Mouse (Mus musculus): ENCODE measurements at regions not wholly inside any gene's neighbourhood (a gene's known extent, or its start where the extent isn't known, plus 50 kb on each side); places are given as distances from the start of the nearest gene placed in this dataset.

- 65% methylated on average over 5 of the region's 5 CpGs for WGBS
Measured at GRCm38 (mm10) chr10:92453550-92453949, 268.7 kb downstream of the Nedd1 start.

GRCm38 (mm10) chr10:92445957-92446356 lies 276.3 kb downstream of the Nedd1 start:
- H3K9me3 ChIP-seq (ENCODE audit: control insufficient read depth, low read length), result no peaks in the 10 kb centered on the region
- no peaks in the 10 kb centered on the region for H3K36me3 ChIP-seq (ENCODE audit: control insufficient read depth, insufficient read depth, low read length)
- ATAC-seq (replicated peaks; ENCODE audit: low FRiP score, low TSS enrichment, low read depth), result no peak
- H3K4me1 ChIP-seq (replicated peaks; ENCODE audit: control insufficient read depth, insufficient read depth, low read length), result no peaks in the 10 kb centered on the region
- DNase-seq (ENCODE audit: low spot score), result no peak
- H3K27ac ChIP-seq (ENCODE audit: low read depth), result no peak overlapping the region
- H3K4me3 ChIP-seq (ENCODE audit: low read depth, low read length), result no peak overlapping the region
- H3K9ac ChIP-seq (ENCODE audit: low read length), result no peak overlapping the region
- H3K4me2 ChIP-seq (ENCODE audit: low read length), result no peak overlapping the region
- H3K27me3 ChIP-seq (replicated peaks; ENCODE audit: control insufficient read depth, insufficient read depth, low read length), result no peaks in the 10 kb centered on the region
- 54% methylated on average over 2 of the region's 2 CpGs for WGBS

More at GRCm38 (mm10) chr10:92453550-92453949, 268.7 kb downstream of the Nedd1 start:
- Histone ChIP-seq H3K27ac (ENCODE audit: low read depth) (no peak overlapping the region), H3K36me3 (ENCODE audit: control insufficient read depth, insufficient read depth, low read length) (no peaks in the 10 kb centered on the region), H3K4me3 (ENCODE audit: low read depth, low read length) (no peak overlapping the region), H3K9ac (ENCODE audit: low read length) (no peak overlapping the region), H3K27me3 (replicated peaks; ENCODE audit: control insufficient read depth, insufficient read depth, low read length) (no peaks in the 10 kb centered on the region), H3K9me3 (ENCODE audit: control insufficient read depth, low read length) (no peaks in the 10 kb centered on the region), H3K4me1 (replicated peaks; ENCODE audit: control insufficient read depth, insufficient read depth, low read length) (no peaks in the 10 kb centered on the region), H3K4me2 (ENCODE audit: low read length) (no peak overlapping the region)
- DNase-seq (ENCODE audit: low spot score) (no peak), ATAC-seq (replicated peaks; ENCODE audit: low FRiP score, low TSS enrichment, low read depth) (no peak)

GRCm38 (mm10) chr10:92438621-92439394 lies 283.4 kb downstream of the Nedd1 start:
- no peaks in the 10 kb centered on the region for H3K27me3 ChIP-seq (replicated peaks; ENCODE audit: control insufficient read depth, insufficient read depth, low read length)
- H3K27ac ChIP-seq (ENCODE audit: low read depth), result no peak overlapping the region
- no peak overlapping the region for H3K4me2 ChIP-seq (ENCODE audit: low read length)
- DNase-seq (ENCODE audit: low spot score) (no peak), ATAC-seq (replicated peaks; ENCODE audit: low FRiP score, low TSS enrichment, low read depth) (no peak)
- 58% methylated on average over 8 of the region's 8 CpGs for WGBS
- H3K4me1 ChIP-seq (replicated peaks; ENCODE audit: control insufficient read depth, insufficient read depth, low read length), result no peaks in the 10 kb centered on the region
- no peaks in the 10 kb centered on the region for H3K9me3 ChIP-seq (ENCODE audit: control insufficient read depth, low read length)
- H3K4me3 ChIP-seq (ENCODE audit: low read depth, low read length), result no peak overlapping the region
- H3K36me3 ChIP-seq (ENCODE audit: control insufficient read depth, insufficient read depth, low read length), result no peaks in the 10 kb centered on the region
- H3K9ac ChIP-seq (ENCODE audit: low read length), result no peak overlapping the region

- no peak overlapping the region for H3K27ac ChIP-seq (ENCODE audit: low read depth)
- no peaks in the 10 kb centered on the region for H3K9me3 ChIP-seq (ENCODE audit: control insufficient read depth, low read length)
- H3K4me2 ChIP-seq (ENCODE audit: low read length), result no peak overlapping the region
- no peaks in the 10 kb centered on the region for H3K4me1 ChIP-seq (replicated peaks; ENCODE audit: control insufficient read depth, insufficient read depth, low read length)
- 57% methylated on average over 7 of the region's 7 CpGs for WGBS
- H3K9ac ChIP-seq (ENCODE audit: low read length), result no peak overlapping the region
- H3K27me3 ChIP-seq (replicated peaks; ENCODE audit: control insufficient read depth, insufficient read depth, low read length), result no peaks in the 10 kb centered on the region
- ATAC-seq (replicated peaks; ENCODE audit: low FRiP score, low TSS enrichment, low read depth) (no peak), DNase-seq (ENCODE audit: low spot score) (no peak)
- no peak overlapping the region for H3K4me3 ChIP-seq (ENCODE audit: low read depth, low read length)
- no peaks in the 10 kb centered on the region for H3K36me3 ChIP-seq (ENCODE audit: control insufficient read depth, insufficient read depth, low read length)
Measured at GRCm38 (mm10) chr10:92429256-92429655, 293.0 kb downstream of the Nedd1 start.

GRCm38 (mm10) chr10:92428026-92428425 lies 294.2 kb downstream of the Nedd1 start:
- no peak overlapping the region for H3K4me2 ChIP-seq (ENCODE audit: low read length)
- H3K36me3 ChIP-seq (ENCODE audit: control insufficient read depth, insufficient read depth, low read length), result no peaks in the 10 kb centered on the region
- 61% methylated on average over 4 of the region's 4 CpGs for WGBS
- no peak for ATAC-seq (replicated peaks; ENCODE audit: low FRiP score, low TSS enrichment, low read depth)
- H3K9me3 ChIP-seq (ENCODE audit: control insufficient read depth, low read length), result no peaks in the 10 kb centered on the region
- no peak overlapping the region for H3K9ac ChIP-seq (ENCODE audit: low read length)
- H3K27me3 ChIP-seq (replicated peaks; ENCODE audit: control insufficient read depth, insufficient read depth, low read length), result no peaks in the 10 kb centered on the region
- no peaks in the 10 kb centered on the region for H3K4me1 ChIP-seq (replicated peaks; ENCODE audit: control insufficient read depth, insufficient read depth, low read length)
- no peak overlapping the region for H3K27ac ChIP-seq (ENCODE audit: low read depth)
- no peak overlapping the region for H3K4me3 ChIP-seq (ENCODE audit: low read depth, low read length)
- no peak for DNase-seq (ENCODE audit: low spot score)

- Histone ChIP-seq H3K9ac (ENCODE audit: low read length) (no peak overlapping the region), H3K4me3 (ENCODE audit: low read depth, low read length) (no peak overlapping the region), H3K27me3 (replicated peaks; ENCODE audit: control insufficient read depth, insufficient read depth, low read length) (no peaks in the 10 kb centered on the region), H3K9me3 (ENCODE audit: control insufficient read depth, low read length) (no peaks in the 10 kb centered on the region), H3K36me3 (ENCODE audit: control insufficient read depth, insufficient read depth, low read length) (no peaks in the 10 kb centered on the region), H3K4me2 (ENCODE audit: low read length) (no peak overlapping the region), H3K27ac (ENCODE audit: low read depth) (no peak overlapping the region), H3K4me1 (replicated peaks; ENCODE audit: control insufficient read depth, insufficient read depth, low read length) (no peaks in the 10 kb centered on the region)
- no peak for ATAC-seq (replicated peaks; ENCODE audit: low FRiP score, low TSS enrichment, low read depth)
- 81% methylated on average over 6 of the region's 6 CpGs for WGBS
- DNase-seq (ENCODE audit: low spot score), result no peak
Measured at GRCm38 (mm10) chr10:92426443-92426842, 295.8 kb downstream of the Nedd1 start.

GRCm38 (mm10) chr10:92412737-92413136 lies 309.5 kb downstream of the Nedd1 start:
- no peaks in the 10 kb centered on the region for H3K4me1 ChIP-seq (replicated peaks; ENCODE audit: control insufficient read depth, insufficient read depth, low read length)
- WGBS, result 72% methylated on average over 7 of the region's 7 CpGs
- DNase-seq (ENCODE audit: low spot score) (no peak), ATAC-seq (replicated peaks; ENCODE audit: low FRiP score, low TSS enrichment, low read depth) (no peak)
- H3K4me2 ChIP-seq (ENCODE audit: low read length), result no peak overlapping the region
- H3K27me3 ChIP-seq (replicated peaks; ENCODE audit: control insufficient read depth, insufficient read depth, low read length), result no peaks in the 10 kb centered on the region
- H3K4me3 ChIP-seq (ENCODE audit: low read depth, low read length), result no peak overlapping the region
- no peaks in the 10 kb centered on the region for H3K9me3 ChIP-seq (ENCODE audit: control insufficient read depth, low read length)
- no peaks in the 10 kb centered on the region for H3K36me3 ChIP-seq (ENCODE audit: control insufficient read depth, insufficient read depth, low read length)
- H3K9ac ChIP-seq (ENCODE audit: low read length), result no peak overlapping the region
- H3K27ac ChIP-seq (ENCODE audit: low read depth), result no peak overlapping the region

GRCm38 (mm10) chr10:92410813-92411325 lies 311.4 kb downstream of the Nedd1 start:
- no peak overlapping the region for H3K27ac ChIP-seq (ENCODE audit: low read depth)
- ATAC-seq (replicated peaks; ENCODE audit: low FRiP score, low TSS enrichment, low read depth) (no peak), DNase-seq (ENCODE audit: low spot score) (no peak)
- H3K9me3 ChIP-seq (ENCODE audit: control insufficient read depth, low read length), result no peaks in the 10 kb centered on the region
- no peak overlapping the region for H3K9ac ChIP-seq (ENCODE audit: low read length)
- no peaks in the 10 kb centered on the region for H3K27me3 ChIP-seq (replicated peaks; ENCODE audit: control insufficient read depth, insufficient read depth, low read length)
- H3K4me2 ChIP-seq (ENCODE audit: low read length), result no peak overlapping the region
- no peaks in the 10 kb centered on the region for H3K4me1 ChIP-seq (replicated peaks; ENCODE audit: control insufficient read depth, insufficient read depth, low read length)
- no peaks in the 10 kb centered on the region for H3K36me3 ChIP-seq (ENCODE audit: control insufficient read depth, insufficient read depth, low read length)
- no peak overlapping the region for H3K4me3 ChIP-seq (ENCODE audit: low read depth, low read length)
- 74% methylated on average over 5 of the region's 5 CpGs for WGBS

GRCm38 (mm10) chr10:92404697-92405293 lies 317.4 kb downstream of the Nedd1 start:
- H3K4me1 ChIP-seq (replicated peaks; ENCODE audit: control insufficient read depth, insufficient read depth, low read length), result no peaks in the 10 kb centered on the region
- H3K27me3 ChIP-seq (replicated peaks; ENCODE audit: control insufficient read depth, insufficient read depth, low read length), result no peaks in the 10 kb centered on the region
- H3K9me3 ChIP-seq (ENCODE audit: control insufficient read depth, low read length), result no peaks in the 10 kb centered on the region
- H3K36me3 ChIP-seq (ENCODE audit: control insufficient read depth, insufficient read depth, low read length), result no peaks in the 10 kb centered on the region
- no peak for ATAC-seq (replicated peaks; ENCODE audit: low FRiP score, low TSS enrichment, low read depth)
- H3K4me2 ChIP-seq (ENCODE audit: low read length), result no peak overlapping the region
- no peak overlapping the region for H3K4me3 ChIP-seq (ENCODE audit: low read depth, low read length)
- no peak overlapping the region for H3K27ac ChIP-seq (ENCODE audit: low read depth)
- WGBS, result 76% methylated on average over 15 of the region's 15 CpGs
- no peak overlapping the region for H3K9ac ChIP-seq (ENCODE audit: low read length)
- DNase-seq (ENCODE audit: low spot score), result no peak
